ENCODE assay signal across 19 mouse cellular contexts in the genomic region with DNA sequence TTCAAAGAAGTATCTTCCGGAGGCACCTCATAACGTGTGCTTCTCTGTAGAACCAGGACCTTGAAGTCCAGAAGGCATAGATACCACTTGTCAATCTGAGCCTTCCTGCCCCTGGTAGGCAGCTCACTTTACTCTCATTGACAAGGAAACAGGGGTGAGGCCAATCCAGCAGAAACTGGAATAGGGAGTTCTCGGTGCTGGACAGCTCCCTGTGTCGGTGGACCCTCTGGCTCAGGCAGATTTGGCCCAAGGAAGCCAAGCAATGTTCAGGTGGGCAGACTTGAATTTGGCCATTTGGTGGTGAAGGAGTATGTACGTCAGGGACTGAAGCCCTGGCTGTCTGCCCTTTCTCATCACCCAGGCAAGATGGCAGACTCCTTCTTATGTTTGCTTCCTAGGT.
DNase-seq lines count a peak whose midpoint lies in the region; ATAC-seq lines count a peak whose summit lies in the region.
"Had no signal": no experiment of that assay in that cellular context is flagged by ENCODE, and none has a peak within 500 bp of the region (broad histone marks: within the 10 kb centered on the region; RNA-seq: fewer than 3 reads in every experiment).

No protein-coding gene starts in this region.

- H3K9ac ChIP-seq in forebrain, embryonic 16.5 days (replicated peaks; ENCODE audit: low read depth, low read length) = no peak overlapping the region
- H3K9ac ChIP-seq in neural tube, embryonic 15.5 days (replicated peaks) = no peak overlapping the region
- no peak overlapping the region for H3K9ac ChIP-seq in embryonic facial prominence, embryonic 14.5 days (ENCODE audit: low read depth, low read length)
- H3K9ac ChIP-seq: embryonic facial prominence, embryonic 12.5 days; hindbrain, embryonic 13.5 days; neural tube, embryonic 12.5 days; stomach, embryonic 15.5 days had no signal

- no peaks in the 10 kb centered on the region for H3K9me3 ChIP-seq in forebrain, embryonic 10.5 days
- H3K9me3 ChIP-seq in forebrain, embryonic 16.5 days (ENCODE audit: control insufficient read depth, low read length) = no peaks in the 10 kb centered on the region
- H3K9me3 ChIP-seq in neural tube, embryonic 15.5 days (replicated peaks) = no peaks in the 10 kb centered on the region
- H3K9me3 ChIP-seq in embryonic facial prominence, embryonic 14.5 days (ENCODE audit: control insufficient read depth, low read length) = no peaks in the 10 kb centered on the region
- H3K9me3 ChIP-seq: embryonic facial prominence, embryonic 12.5 days; hindbrain, embryonic 13.5 days; neural tube, embryonic 12.5 days; stomach, embryonic 15.5 days had no signal

- no peaks in the 10 kb centered on the region for H3K27me3 ChIP-seq in forebrain, embryonic 10.5 days (ENCODE audit: poor library complexity, severe bottlenecking)
- no peaks in the 10 kb centered on the region for H3K27me3 ChIP-seq in forebrain, embryonic 16.5 days (replicated peaks; ENCODE audit: control insufficient read depth, insufficient read depth, low read length)
- 0 out of 2 replicates have a peak, but pooled peaks cover under 1% of the 10 kb centered on the region for H3K27me3 ChIP-seq in neural tube, embryonic 15.5 days (replicated peaks)
- H3K27me3 ChIP-seq in embryonic facial prominence, embryonic 14.5 days (replicated peaks; ENCODE audit: control insufficient read depth, insufficient read depth, low read length) = no peaks in the 10 kb centered on the region
- H3K27me3 ChIP-seq: CH12.LX; embryonic facial prominence, embryonic 12.5 days; hindbrain, embryonic 13.5 days; neural tube, embryonic 12.5 days; stomach, embryonic 15.5 days had no signal

- WGBS in forebrain, embryonic 10.5 days = 52% methylated on average over 5 of the region's 5 CpGs
- 54% methylated on average over 5 of the region's 5 CpGs for WGBS in forebrain, embryonic 16.5 days
- WGBS in neural tube, embryonic 15.5 days = 70% methylated on average over 5 of the region's 5 CpGs
- WGBS in embryonic facial prominence, embryonic 14.5 days = 39% methylated on average over 5 of the region's 5 CpGs

- no peak for ATAC-seq in forebrain, embryonic 16.5 days
- ATAC-seq in neural tube, embryonic 15.5 days (ENCODE audit: low FRiP score) = no peak
- no peak for ATAC-seq in embryonic facial prominence, embryonic 14.5 days (ENCODE audit: low read depth)
- ATAC-seq: midbrain, embryonic 16.5 days had no signal

- no peak overlapping the region for H3K27ac ChIP-seq in forebrain, embryonic 10.5 days
- H3K27ac ChIP-seq in forebrain, embryonic 16.5 days (ENCODE audit: low read length) = no peak overlapping the region
- H3K27ac ChIP-seq in neural tube, embryonic 15.5 days (replicated peaks) = no peak overlapping the region
- no peak overlapping the region for H3K27ac ChIP-seq in embryonic facial prominence, embryonic 14.5 days (replicated peaks; ENCODE audit: low read depth, low read length)
- H3K27ac ChIP-seq: embryonic facial prominence, embryonic 12.5 days; neural tube, embryonic 12.5 days; stomach, embryonic 15.5 days had no signal

- peaks cover 6% of the 10 kb centered on the region; the same call in 1 of the 2 replicates for H3K4me1 ChIP-seq in forebrain, embryonic 10.5 days
- H3K4me1 ChIP-seq in forebrain, embryonic 16.5 days (replicated peaks; ENCODE audit: control insufficient read depth, insufficient read depth, low read length) = no peaks in the 10 kb centered on the region
- H3K4me1 ChIP-seq in neural tube, embryonic 15.5 days = 0 out of 2 replicates have a peak, but pooled peaks cover 4% of the 10 kb centered on the region
- H3K4me1 ChIP-seq in embryonic facial prominence, embryonic 14.5 days (ENCODE audit: control insufficient read depth, insufficient read depth, low read length) = no peaks in the 10 kb centered on the region
- H3K4me1 ChIP-seq: embryonic facial prominence, embryonic 12.5 days; neural tube, embryonic 12.5 days; stomach, embryonic 15.5 days had no signal

- no peak overlapping the region for H3K4me3 ChIP-seq in forebrain, embryonic 10.5 days
- no peak overlapping the region for H3K4me3 ChIP-seq in forebrain, embryonic 16.5 days (replicated peaks; ENCODE audit: low read length)
- no peak overlapping the region for H3K4me3 ChIP-seq in neural tube, embryonic 15.5 days (replicated peaks)
- no peak overlapping the region for H3K4me3 ChIP-seq in embryonic facial prominence, embryonic 14.5 days (ENCODE audit: low read depth, low read length)
- H3K4me3 ChIP-seq: embryonic facial prominence, embryonic 12.5 days; hindbrain, embryonic 13.5 days; neural tube, embryonic 12.5 days; stomach, embryonic 15.5 days had no signal

- no peaks in the 10 kb centered on the region for H3K36me3 ChIP-seq in forebrain, embryonic 10.5 days (replicated peaks)
- no peaks in the 10 kb centered on the region for H3K36me3 ChIP-seq in forebrain, embryonic 16.5 days (ENCODE audit: control insufficient read depth, insufficient read depth)
- H3K36me3 ChIP-seq in neural tube, embryonic 15.5 days = no peaks in the 10 kb centered on the region
- no peaks in the 10 kb centered on the region for H3K36me3 ChIP-seq in embryonic facial prominence, embryonic 14.5 days (ENCODE audit: control insufficient read depth, insufficient read depth, low read length)
- H3K36me3 ChIP-seq: embryonic facial prominence, embryonic 12.5 days; hindbrain, embryonic 13.5 days; neural tube, embryonic 12.5 days; stomach, embryonic 15.5 days had no signal

- no peak overlapping the region for H3K4me2 ChIP-seq in forebrain, embryonic 16.5 days (ENCODE audit: low read length)
- no peak overlapping the region for H3K4me2 ChIP-seq in neural tube, embryonic 15.5 days
- H3K4me2 ChIP-seq in embryonic facial prominence, embryonic 14.5 days (ENCODE audit: low read depth, low read length) = no peak overlapping the region
- H3K4me2 ChIP-seq: embryonic facial prominence, embryonic 12.5 days; hindbrain, embryonic 13.5 days; neural tube, embryonic 12.5 days; stomach, embryonic 15.5 days had no signal

- DNase-seq in forebrain, embryonic 10.5 days (ENCODE audit: extremely low spot score, low spot score) = peak; percentile 19
- peak; percentile 24 for DNase-seq in neural tube, embryonic 10.5 days (ENCODE audit: extremely low spot score, low spot score)
- peak; percentile 59 for DNase-seq in embryonic facial prominence, embryonic 14.5 days (ENCODE audit: low spot score)
- DNase-seq in layer of hippocampus, adult 8-10 months (ENCODE audit: low spot score in 2 of 2) = no peak
- no peak for DNase-seq in right cerebral cortex, postnatal 36 days (ENCODE audit: low spot score in 2 of 2)
- DNase-seq in gastrocnemius, postnatal 4 days (ENCODE audit: low spot score in 2 of 2) = no peak
- DNase-seq: cerebellum, adult 8-10 months; kidney, adult 8-10 months; liver; lung, adult 2 months; thymus, postnatal 14 days had no signal

Comparison
In these comparisons a context has a peak if more than half of its experiments do, and no peak if none do; other contexts are left out.
1. DNase-seq: peak in forebrain, embryonic 10.5 days (single experiment), neural tube, embryonic 10.5 days (single experiment) and embryonic facial prominence, embryonic 14.5 days (single experiment); none in layer of hippocampus, adult 8-10 months (0 of 2), right cerebral cortex, postnatal 36 days (0 of 2) and gastrocnemius, postnatal 4 days (0 of 2).